Mouse (Mus musculus): ENCODE results near the gene Tas2r123.

Tas2r123 gene

GRCm38 (mm10) chr6:132846842-132847241 is at the start of gene Tas2r123:
Gene Tas2r123 (plus strand): TSS chr6:132847142.
- DNase-seq = no peak

GRCm38 (mm10) chr6:132802518-132802917 is 44.4 kb upstream of the Tas2r123 start, which contains the start of gene Tas2r117:
Gene Tas2r117 (plus strand): TSS chr6:132802818.
- no peak for DNase-seq

GRCm38 (mm10) chr6:132855138-132855537 is 8.2 kb downstream of the Tas2r123 start, which contains the start of gene Tas2r116:
Gene Tas2r116 (plus strand): TSS chr6:132855438.
- no peak for DNase-seq

- DNase-seq = no peak
These were observed 20.8 kb downstream of the Tas2r123 start, which contains the start of gene Tas2r110 for GRCm38 (mm10) chr6:132867708-132868107. Gene Tas2r110 (plus strand): TSS chr6:132868008.

- DNase-seq = no peak
These were observed 45.8 kb downstream of the Tas2r123 start, which contains the start of gene Tas2r113 for GRCm38 (mm10) chr6:132892711-132893110. Gene Tas2r113 (plus strand): TSS chr6:132893011.
